Mouse (Mus musculus) ES-E14 (cell line): ENCODE results near the gene Chrna1. TPM values are rescaled to one million over a fixed set of nuclear protein-coding genes. Genes with fewer than 3 reads are reported as not detected.

Source experiments
- DNase-seq: peaks from one replicate; pipeline ENCODE4 v3.0.0-alpha.2; 2013; ENCODE audit warnings: low read depth, low spot score
- H3K27ac ChIP-seq: 2 replicates; pipeline ENCODE4 v1.5.1; 2012; ENCODE audit warnings: low read depth, mild to moderate bottlenecking, low read length, moderate library complexity, mixed read lengths; ENCODE audit not compliant: poor library complexity, insufficient read depth, severe bottlenecking
- H3K36me3 ChIP-seq: 2 replicates; pipeline ENCODE4 v1.6.1; 2012; ENCODE audit warnings: mild to moderate bottlenecking, low read length, moderate library complexity, mixed read lengths; ENCODE audit not compliant: control insufficient read depth, poor library complexity, insufficient read depth, severe bottlenecking
- H3K4me1 ChIP-seq, 2 experiments: fragments of 150-350 bp in 1 of 2; sonication (generic) in 1 of 2; 2 replicates each; pipeline ENCODE4 v1.6.1; 2012; ENCODE audit warnings: low read length in 2 of 2, mild to moderate bottlenecking in 1 of 2, mixed read lengths in 1 of 2; ENCODE audit not compliant: control insufficient read depth in 2 of 2, insufficient read depth in 2 of 2, poor library complexity in 1 of 2
- H3K4me3 ChIP-seq, 2 experiments: fragments of 150-350 bp in 1 of 2; sonication (generic) in 1 of 2; 2 replicates each; pipeline ENCODE4 v1.5.1; 2012; ENCODE audit warnings: low read length in 2 of 2, low read depth in 1 of 2, mild to moderate bottlenecking in 1 of 2, mixed read lengths in 1 of 2; ENCODE audit not compliant: insufficient read depth in 1 of 2, poor library complexity in 1 of 2, severe bottlenecking in 1 of 2
- H3K9ac ChIP-seq: 2 replicates; pipeline ENCODE4 v1.6.1; 2012; ENCODE audit warnings: low read depth, mild to moderate bottlenecking, low read length, mixed read lengths; ENCODE audit not compliant: poor library complexity, insufficient read depth, severe bottlenecking
- H3K9me3 ChIP-seq: fragments of 150-350 bp; sonication (generic); 2 replicates; pipeline ENCODE4 v1.6.1; 2012; ENCODE audit warnings: low read depth, mild to moderate bottlenecking, low read length; ENCODE audit not compliant: control insufficient read depth, insufficient read depth
- CHD2 ChIP-seq: IDR thresholded peaks from 2 replicates; pipeline ENCODE4 v1.6.1; 2014; ENCODE audit warnings: mild to moderate bottlenecking, low read depth, low read length, inconsistent platforms
- HCFC1 ChIP-seq: IDR thresholded peaks from 2 replicates; pipeline ENCODE4 v1.6.1; 2012; ENCODE audit warnings: low read length, inconsistent platforms, borderline replicate concordance; ENCODE audit not compliant: insufficient read depth
- MAFK ChIP-seq: IDR thresholded peaks from 2 replicates; pipeline ENCODE4 v1.6.1; 2014; ENCODE audit warnings: mild to moderate bottlenecking, low read depth, low read length, inconsistent platforms; ENCODE audit not compliant: insufficient read depth
- ZC3H11A ChIP-seq: IDR thresholded peaks from 2 replicates; pipeline ENCODE4 v1.6.1; 2012; ENCODE audit warnings: low read depth, mild to moderate bottlenecking, inconsistent platforms, low read length, borderline replicate concordance
- ZNF384 ChIP-seq: IDR thresholded peaks from 2 replicates; pipeline ENCODE4 v1.6.1; 2012; ENCODE audit warnings: low read depth, low read length, inconsistent platforms
- in situ Hi-C, 2 experiments: fragments of 600-800 bp; cut with MboI; formaldehyde crosslinking; loops; one replicate each; pipeline ENCODE4 v1.15.1; 2025; ENCODE audit warnings: low sequenced_read_pairs in 2 of 2, inconsistent platforms in 1 of 2; ENCODE audit not compliant: unreplicated experiment in 2 of 2
- total RNA-seq: library from RNA; depleted of rRNA; stranded (reverse); fragments of 300-350 nt; gene quantifications from 2 replicates; pipeline ENCODE4 v1.2.3, GENCODE M21; 2012; rRNA removed

Chrna1 gene
- total RNA-seq, result 0.13 and 0.16 TPM in 2 replicates

DNA sequence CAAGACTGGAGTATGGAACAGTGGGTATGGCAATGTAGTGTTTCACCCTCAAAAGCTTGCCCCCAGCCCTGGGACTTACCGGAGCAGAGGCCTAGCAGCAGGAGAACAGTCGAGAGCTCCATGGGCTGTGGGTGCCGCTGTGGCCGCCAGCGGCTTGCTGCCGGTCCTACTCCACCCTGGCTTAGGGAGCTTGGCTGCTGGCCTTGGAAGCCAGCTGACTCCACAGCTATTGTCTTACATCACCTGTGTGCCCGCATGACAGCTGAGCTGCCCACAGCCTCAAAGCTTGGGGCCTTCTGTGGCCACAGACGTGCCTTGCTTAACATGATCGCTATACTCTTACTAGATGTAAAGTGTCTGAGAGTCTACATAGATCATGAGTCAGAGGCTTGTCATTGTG, at the start of gene Chrna1:
Chrna1 (minus strand) TSS at position 173 of the 400 bp plus-strand sequence.
- H3K4me3 ChIP-seq, result no peak within 1 kb of the TSS
- H3K4me1 ChIP-seq, result 0 out of 4 replicates have a peak, but pooled peaks cover 0 to 2% of the 10 kb centered on the region in 2 experiments
- no peak for DNase-seq
- H3K9ac ChIP-seq, result no peak within 1 kb of the TSS
- H3K9me3 ChIP-seq, result no peaks in the 10 kb centered on the region
- no peaks in the 10 kb centered on the region for H3K36me3 ChIP-seq
- no peak within 1 kb of the TSS for H3K27ac ChIP-seq
- no peak for TF ChIP-seq MAFK
- TF ChIP-seq ZC3H11A, result no peak
- TF ChIP-seq CHD2, result no peak
- no peak for TF ChIP-seq HCFC1
- no peak for TF ChIP-seq ZNF384
- in situ Hi-C loops, result no loop called here

DNA sequence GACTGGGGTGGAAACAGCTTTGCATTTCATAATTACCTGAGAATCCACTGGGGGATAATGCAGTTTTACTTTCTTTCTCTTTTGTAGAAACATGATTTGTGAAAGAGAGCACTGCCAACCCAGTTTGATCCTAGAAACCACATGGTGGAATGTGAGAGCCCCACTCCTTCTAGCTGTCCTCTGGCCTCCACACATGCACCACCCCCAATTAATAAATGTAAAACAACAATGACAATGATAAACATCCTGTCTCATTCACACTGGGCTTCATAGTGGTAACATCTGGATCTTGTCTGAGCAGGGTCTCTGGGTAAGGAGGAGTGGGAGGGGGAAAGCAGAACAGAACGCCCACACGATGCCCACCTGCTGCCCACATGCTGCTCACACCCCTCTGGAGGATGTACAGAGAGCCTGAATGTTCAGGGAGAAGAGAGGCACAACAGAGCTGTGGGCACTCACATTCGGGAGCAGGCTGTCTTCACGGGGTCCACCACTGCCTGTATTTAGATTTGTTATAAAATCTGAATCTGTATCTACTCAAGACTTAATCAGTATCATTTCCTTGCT, 38.4 kb upstream of the Chrna1 start:
- no peak overlapping the region for H3K9ac ChIP-seq
- DNase-seq, result no peak
- H3K4me1 ChIP-seq, result no peaks in the 10 kb centered on the region
- H3K27ac ChIP-seq, result no peak overlapping the region
- TF ChIP-seq ZC3H11A, result no peak
- no peak for TF ChIP-seq HCFC1
- TF ChIP-seq MAFK, result no peak
- TF ChIP-seq ZNF384, result no peak
- TF ChIP-seq CHD2, result no peak
- H3K36me3 ChIP-seq, result no peaks in the 10 kb centered on the region; the same call in 1 of the 2 replicates
- in situ Hi-C loops, result no loop called here
- H3K4me3 ChIP-seq, result no peak overlapping the region
- no peaks in the 10 kb centered on the region for H3K9me3 ChIP-seq

DNA sequence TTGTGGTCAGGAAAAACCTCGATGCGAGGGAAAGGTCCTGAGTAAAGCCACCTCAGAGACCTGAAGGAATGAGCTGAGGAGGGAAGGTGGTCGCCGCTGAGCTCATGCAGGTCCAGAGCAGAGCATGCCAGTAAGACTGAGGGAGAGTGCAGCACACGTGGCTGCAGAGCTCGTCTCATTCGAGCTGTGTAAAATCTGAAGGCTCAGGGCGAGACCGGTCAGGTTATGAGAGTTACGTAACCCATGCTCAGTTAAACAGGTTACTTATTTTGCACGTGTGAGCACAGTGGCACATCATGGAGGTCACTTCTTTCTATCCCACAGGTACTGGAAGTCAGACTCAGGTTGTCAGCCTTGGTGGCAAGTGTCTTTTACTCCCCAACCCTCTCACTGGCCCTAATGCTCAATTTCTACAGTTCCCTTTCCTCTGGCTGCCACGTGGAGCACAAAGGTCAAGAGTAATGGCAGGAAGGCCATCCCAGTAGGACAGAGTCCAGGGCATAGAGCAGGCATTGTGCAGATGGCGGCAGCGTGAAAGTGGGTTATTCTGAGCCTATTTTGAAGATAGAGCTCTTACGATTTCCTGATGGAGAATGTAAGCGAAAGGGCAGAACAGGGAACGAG, 36.4 kb upstream of the Chrna1 start:
- no peak for DNase-seq
- H3K9ac ChIP-seq, result no peak overlapping the region; the same call in 1 of the 2 replicates
- no peak for TF ChIP-seq HCFC1
- TF ChIP-seq CHD2, result no peak
- no peak for TF ChIP-seq ZC3H11A
- TF ChIP-seq ZNF384, result no peak
- no peak for TF ChIP-seq MAFK
- in situ Hi-C loops, result no loop called here
- H3K4me3 ChIP-seq, result no peak overlapping the region
- no peak overlapping the region for H3K27ac ChIP-seq
- no peaks in the 10 kb centered on the region for H3K9me3 ChIP-seq
- peaks cover 3% of the 10 kb centered on the region; the same call in 1 of the 2 replicates for H3K36me3 ChIP-seq
- H3K4me1 ChIP-seq, result no peaks in the 10 kb centered on the region

DNA sequence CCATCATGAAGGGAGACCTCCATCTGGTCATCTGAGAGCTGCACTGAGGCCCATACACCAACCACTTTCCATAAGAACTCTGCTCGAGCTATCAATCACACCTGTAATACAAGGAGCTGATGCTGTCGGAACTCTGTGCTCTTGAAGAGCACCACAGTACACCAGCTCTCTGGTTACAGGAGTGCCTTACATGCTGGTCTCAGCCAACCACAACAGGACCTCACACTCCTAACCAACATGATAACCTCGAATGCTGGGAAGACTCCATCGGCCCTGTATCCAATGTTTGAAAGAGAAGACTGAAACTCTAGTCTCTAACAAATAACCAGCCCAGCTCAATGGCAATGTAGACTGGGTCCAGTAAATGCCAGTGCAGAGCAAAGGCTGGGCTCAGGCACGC, 35.3 kb upstream of the Chrna1 start:
- Histone ChIP-seq H3K9ac (no peak overlapping the region), H3K36me3 (peaks cover 3% of the 10 kb centered on the region; the same call in 1 of the 2 replicates), H3K9me3 (no peaks in the 10 kb centered on the region), H3K27ac (no peak overlapping the region), H3K4me1 (no peaks in the 10 kb centered on the region), H3K4me3 (no peak overlapping the region)
- DNase-seq, result no peak
- no peak for TF ChIP-seq ZC3H11A
- TF ChIP-seq ZNF384, result no peak
- TF ChIP-seq CHD2, result no peak
- TF ChIP-seq MAFK, result no peak
- no peak for TF ChIP-seq HCFC1
- in situ Hi-C loops, result no loop called here

DNA sequence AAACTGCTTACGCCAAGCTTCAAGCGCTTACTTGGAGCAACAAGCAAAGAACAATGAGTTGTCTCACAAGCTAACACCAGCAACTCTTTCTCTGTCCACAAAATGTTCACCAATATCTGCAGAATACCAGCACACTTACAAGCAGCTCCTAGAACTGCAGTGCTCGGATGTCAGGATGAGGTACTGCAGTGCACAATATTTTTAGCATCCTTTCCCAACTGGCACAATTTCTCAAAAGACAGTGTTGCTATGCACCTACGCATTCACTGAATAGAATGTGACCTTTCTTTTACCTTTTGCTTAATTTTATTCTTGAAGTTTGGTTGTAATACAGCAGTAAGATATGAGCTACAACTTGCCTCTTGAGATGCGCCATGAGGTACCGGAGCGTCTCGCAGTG, 34.2 kb upstream of the Chrna1 start:
- no peak overlapping the region for H3K27ac ChIP-seq
- H3K4me1 ChIP-seq, result no peaks in the 10 kb centered on the region
- TF ChIP-seq ZNF384, result no peak
- TF ChIP-seq HCFC1, result no peak
- no peak for TF ChIP-seq ZC3H11A
- TF ChIP-seq CHD2, result no peak
- TF ChIP-seq MAFK, result no peak
- H3K9ac ChIP-seq, result no peak overlapping the region
- DNase-seq, result no peak
- in situ Hi-C loops, result no loop called here
- no peaks in the 10 kb centered on the region for H3K9me3 ChIP-seq
- H3K36me3 ChIP-seq, result peaks cover 3% of the 10 kb centered on the region; the same call in 1 of the 2 replicates
- H3K4me3 ChIP-seq, result no peak overlapping the region
